Mouse (Mus musculus) intestine, postnatal 0 days (tissue): ENCODE measurements around the gene Vill. TPM values are rescaled to one million over a fixed set of nuclear protein-coding genes. Genes with fewer than 3 reads are reported as not detected.

ENCODE experiments used
- ATAC-seq: fragments of 200-750 bp; cut with Nextera tagmentation; 2 replicates; pipeline ENCODE4 v1.8.0; 2017; ENCODE audit warnings: mild to moderate bottlenecking, moderate TSS enrichment, moderate library complexity
- H3K27ac ChIP-seq: fragments of 300-500 bp; sonication (generic); 2 replicates; pipeline ENCODE4 v1.5.1; 2014; ENCODE audit warnings: mild to moderate bottlenecking, low read depth, low read length, moderate library complexity
- H3K27me3 ChIP-seq: fragments of 300-500 bp; sonication (generic); replicated peaks from 2 replicates; pipeline ENCODE4 v1.6.1; 2014; ENCODE audit warnings: low read length, mixed read lengths; ENCODE audit not compliant: control insufficient read depth, insufficient read depth
- H3K36me3 ChIP-seq: fragments of 300-500 bp; sonication (generic); 2 replicates; pipeline ENCODE4 v1.6.1; 2014; ENCODE audit warnings: mild to moderate bottlenecking, moderate library complexity; ENCODE audit not compliant: control insufficient read depth, insufficient read depth
- H3K4me1 ChIP-seq: fragments of 300-500 bp; sonication (generic); replicated peaks from 2 replicates; pipeline ENCODE4 v1.6.1; 2014; ENCODE audit warnings: antibody characterized with exemption, low read length, mixed read lengths; ENCODE audit not compliant: control insufficient read depth, insufficient read depth
- H3K4me2 ChIP-seq: fragments of 300-500 bp; sonication (generic); replicated peaks from 2 replicates; pipeline ENCODE4 v1.6.1; 2014; ENCODE audit warnings: low read depth, mild to moderate bottlenecking, moderate library complexity
- H3K4me3 ChIP-seq: fragments of 300-500 bp; sonication (generic); 2 replicates; pipeline ENCODE4 v1.5.1; 2014; ENCODE audit warnings: low read depth, low read length
- H3K9ac ChIP-seq: fragments of 300-500 bp; sonication (generic); 2 replicates; pipeline ENCODE4 v1.6.1; 2014; ENCODE audit warnings: mild to moderate bottlenecking, low read depth, low read length
- H3K9me3 ChIP-seq: fragments of 300-500 bp; sonication (generic); 2 replicates; pipeline ENCODE4 v1.6.1; 2016; ENCODE audit warnings: mixed run types; ENCODE audit not compliant: control insufficient read depth
- CTCF ChIP-seq: sonication (generic); IDR thresholded peaks from 2 replicates; pipeline ENCODE4 v1.5.1; 2016; ENCODE audit warnings: low read depth, mild to moderate bottlenecking, control low read depth, antibody characterized with exemption, moderate library complexity
- WGBS: fragments of 180-500 bp; shearing (Covaris S2); extraction: QIAGEN DNeasy Blood & Tissue Kit; methylation state at CpG from one replicate; pipeline ENCODE4 v1.1.7; 2014; 5-methylcytosine and 5-hydroxymethylcytosine counted together
- microRNA-seq: library from miRNA; unstranded; fragments of <30 nt; microRNA quantifications from one replicate; pipeline ENCODE4, GENCODE M21; 2016
- polyA plus RNA-seq: library from polyadenylated mRNA; unstranded; fragments of >200 nt; fragmentation: Nextera tagmentation; extraction: Ambion mirVana; gene quantifications from 2 replicates; pipeline ENCODE4 v1.2.1, GENCODE M21; 2015

Vill gene
- polyA plus RNA-seq, 1 experiment from 2014 or later = 3.6 TPM

DNA sequence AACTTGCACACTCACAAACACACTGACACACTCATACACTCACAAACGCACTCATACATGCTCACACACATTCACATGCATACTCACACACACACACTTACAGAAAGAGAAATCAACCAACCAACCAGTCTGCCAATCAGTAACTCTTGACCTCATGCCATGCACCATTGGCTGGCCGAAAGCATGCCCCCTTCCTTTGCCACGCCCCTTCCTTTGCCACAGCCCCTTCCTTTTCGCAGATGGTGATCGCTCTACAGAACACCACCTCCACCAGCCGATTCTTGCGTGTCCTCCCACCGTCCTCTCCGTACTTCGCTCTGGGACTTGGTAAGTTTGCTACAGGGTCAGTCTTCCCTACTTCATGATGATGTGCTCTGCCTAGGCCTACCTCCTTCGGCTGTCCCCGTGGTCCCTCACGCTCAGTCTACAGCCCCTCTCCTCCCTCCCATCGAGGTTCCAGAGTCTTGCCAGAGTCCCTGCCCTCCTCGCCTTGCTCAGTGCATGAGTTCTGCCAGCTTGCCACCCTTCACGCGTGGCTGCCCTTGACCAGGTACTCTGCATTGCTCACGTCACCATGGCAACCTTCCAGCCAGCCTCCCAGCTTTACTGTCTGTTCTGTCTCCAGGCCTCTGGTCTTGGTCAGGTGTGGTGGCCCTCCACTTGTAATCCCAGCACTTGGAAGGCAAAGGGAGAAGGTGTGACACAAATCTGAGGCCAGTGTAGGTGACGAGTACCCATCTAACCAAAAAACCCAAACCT lies 67.0 kb downstream of the Vill start:
- Histone ChIP-seq H3K9me3 (no peaks in the 10 kb centered on the region), H3K4me1 (no peaks in the 10 kb centered on the region), H3K9ac (no peak overlapping the region), H3K27ac (no peak overlapping the region), H3K27me3 (no peaks in the 10 kb centered on the region), H3K4me3 (no peak overlapping the region), H3K4me2 (no peak overlapping the region), H3K36me3 (no peaks in the 10 kb centered on the region)
- no peak for ATAC-seq
- WGBS = 87% methylated on average over 19 of the region's 19 CpGs
- TF ChIP-seq CTCF = no peak

DNA sequence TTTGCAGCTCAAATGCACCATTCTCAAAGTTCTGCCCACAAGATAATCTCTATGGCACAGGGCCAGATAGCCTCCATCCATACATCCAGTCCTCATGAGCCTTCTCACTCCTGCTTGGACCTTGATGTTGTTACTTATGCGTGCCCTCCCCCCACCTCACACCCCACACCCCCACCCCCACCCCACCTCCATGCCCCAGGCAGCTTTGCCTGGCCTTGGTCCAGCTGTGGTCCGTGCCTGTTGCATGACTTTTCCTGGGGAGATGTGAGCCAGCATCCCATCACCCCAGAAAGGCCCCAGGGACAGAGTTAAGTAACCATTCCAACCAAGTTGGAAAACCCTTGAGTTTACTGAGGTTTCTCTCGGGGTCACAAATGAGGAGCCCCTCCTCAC lies 67.6 kb downstream of the Vill start:
- WGBS = 48% methylated on average over 3 of the region's 3 CpGs
- no peak for ATAC-seq
- H3K27me3 ChIP-seq = no peaks in the 10 kb centered on the region
- no peaks in the 10 kb centered on the region for H3K4me1 ChIP-seq
- no peak overlapping the region for H3K4me2 ChIP-seq
- H3K4me3 ChIP-seq = no peak overlapping the region
- no peaks in the 10 kb centered on the region for H3K36me3 ChIP-seq
- no peak for TF ChIP-seq CTCF
- H3K27ac ChIP-seq = no peak overlapping the region
- H3K9ac ChIP-seq = no peak overlapping the region
- H3K9me3 ChIP-seq = no peaks in the 10 kb centered on the region

Small RNA genes within 50 kb of the gene (microRNA-seq; reads per million reads assigned to microRNA genes)
- 17.9 reads per million, percentile 27 among the genes with 10 or more reads in this experiment for gene Mir26a-1

Other genes starting within 250 kb of the Vill start
- gene Ctdspl, start 126.3 kb upstream of the Vill start, polyA plus RNA-seq = 17.0 and 20.7 TPM in 2 replicates
- 6.3 and 6.5 TPM in 2 replicates for gene Plcd1, start 40.7 kb downstream of the Vill start, polyA plus RNA-seq
- 0.05 and 0.07 TPM in 2 replicates for gene Dlec1, start 49.7 kb downstream of the Vill start, polyA plus RNA-seq
- gene Acaa1b, start 104.3 kb downstream of the Vill start, polyA plus RNA-seq = 16.4 and 17.5 TPM in 2 replicates
- gene Gm47289, start 106.4 kb downstream of the Vill start, polyA plus RNA-seq = not detected in 2 replicates
- 0.10 TPM in 1 of 2 replicates, not detected in the other for gene Slc22a13, start 156.3 kb downstream of the Vill start, polyA plus RNA-seq